Mouse (Mus musculus) heart, embryonic 13.5 days (tissue): ENCODE data around the gene Gm32742. TPM values are rescaled to one million over a fixed set of nuclear protein-coding genes. Genes with fewer than 3 reads are reported as not detected.
A peak's percentile ranks its signal among the peaks of the same experiment; 100 is the strongest.

ENCODE experiments used
- ATAC-seq: fragments of 200-750 bp; cut with Nextera tagmentation; 2 replicates; pipeline ENCODE4 v1.8.0; 2017; ENCODE audit warnings: moderate TSS enrichment; ENCODE audit not compliant: insufficient number of reproducible peaks, low FRiP score, low TSS enrichment; ENCODE audit errors: extremely low read depth
- H3K27ac ChIP-seq: fragments of 300-500 bp; sonication (generic); replicated peaks from 2 replicates; pipeline ENCODE4 v1.5.1; 2015; ENCODE audit warnings: moderate library complexity, mild to moderate bottlenecking, inconsistent platforms
- H3K27me3 ChIP-seq: fragments of 300-500 bp; sonication (generic); replicated peaks from 2 replicates; pipeline ENCODE4 v1.6.1; 2015; ENCODE audit warnings: mild to moderate bottlenecking, inconsistent platforms
- H3K36me3 ChIP-seq: fragments of 300-500 bp; sonication (generic); 2 replicates; pipeline ENCODE4 v1.6.1; 2015; ENCODE audit warnings: mild to moderate bottlenecking, inconsistent platforms
- H3K4me1 ChIP-seq: fragments of 300-500 bp; sonication (generic); 2 replicates; pipeline ENCODE4 v1.6.1; 2015; ENCODE audit warnings: inconsistent platforms
- H3K4me2 ChIP-seq: fragments of 300-500 bp; sonication (generic); 2 replicates; pipeline ENCODE4 v1.6.1; 2015; ENCODE audit warnings: inconsistent platforms, mild to moderate bottlenecking, moderate library complexity
- H3K4me3 ChIP-seq: fragments of 300-500 bp; sonication (generic); 2 replicates; pipeline ENCODE4 v1.5.1; 2015; ENCODE audit warnings: moderate library complexity, mild to moderate bottlenecking, inconsistent platforms
- H3K9ac ChIP-seq: fragments of 300-500 bp; sonication (generic); 2 replicates; pipeline ENCODE4 v1.6.1; 2015; ENCODE audit warnings: inconsistent platforms, mild to moderate bottlenecking, moderate library complexity
- H3K9me3 ChIP-seq: fragments of 300-500 bp; sonication (generic); 2 replicates; pipeline ENCODE4 v1.6.1; 2016; ENCODE audit warnings: inconsistent platforms
- WGBS: fragments of 180-500 bp; shearing (Covaris S2); methylation state at CpG from one replicate; pipeline ENCODE4 v1.1.7; 2015; ENCODE audit warnings: mixed read lengths; 5-methylcytosine and 5-hydroxymethylcytosine counted together
- polyA plus RNA-seq: library from polyadenylated mRNA; unstranded; fragments of >200 nt; fragmentation: Nextera tagmentation; extraction: Ambion mirVana; gene quantifications from 2 replicates; pipeline ENCODE4 v1.2.1, GENCODE M21; 2015

Gm32742 gene
- polyA plus RNA-seq, 1 experiment from 2014 or later = 0.01 TPM

- Histone ChIP-seq H3K27ac (no peak overlapping the region), H3K4me2 (no peak overlapping the region), H3K9ac (no peak overlapping the region), H3K4me1 (no peaks in the 10 kb centered on the region), H3K27me3 (no peaks in the 10 kb centered on the region), H3K36me3 (no peaks in the 10 kb centered on the region), H3K4me3 (no peak overlapping the region), H3K9me3 (no peaks in the 10 kb centered on the region)
- ATAC-seq = no peak
- WGBS = 78% methylated on average over 1 of the region's 1 CpGs
These were observed 13.0 kb upstream of the Gm32742 start for GRCm38 (mm10) chr9:51178297-51178696.

GRCm38 (mm10) chr9:51175722-51176121 lies 10.4 kb upstream of the Gm32742 start:
- Histone ChIP-seq H3K27ac (no peak overlapping the region), H3K4me3 (no peak overlapping the region), H3K9me3 (no peaks in the 10 kb centered on the region), H3K27me3 (no peaks in the 10 kb centered on the region), H3K4me1 (no peaks in the 10 kb centered on the region), H3K36me3 (no peaks in the 10 kb centered on the region), H3K9ac (no peak overlapping the region), H3K4me2 (no peak overlapping the region)
- WGBS = 76% methylated on average over 1 of the region's 1 CpGs
- no peak; the same call in 1 of the 2 replicates for ATAC-seq

- Histone ChIP-seq H3K9me3 (no peaks in the 10 kb centered on the region), H3K27ac (no peak overlapping the region), H3K4me2 (no peak overlapping the region), H3K27me3 (no peaks in the 10 kb centered on the region), H3K36me3 (no peaks in the 10 kb centered on the region), H3K4me1 (no peaks in the 10 kb centered on the region), H3K9ac (no peak overlapping the region), H3K4me3 (no peak overlapping the region)
- no peak for ATAC-seq
- 43% methylated on average over 8 of the region's 8 CpGs for whole genome bisulfite sequencing
These were observed 9.7 kb upstream of the Gm32742 start for GRCm38 (mm10) chr9:51174890-51175464.

- Histone ChIP-seq H3K36me3 (no peaks in the 10 kb centered on the region), H3K9me3 (no peaks in the 10 kb centered on the region), H3K27ac (no peak overlapping the region), H3K4me3 (no peak overlapping the region), H3K4me1 (no peaks in the 10 kb centered on the region), H3K4me2 (no peak overlapping the region), H3K9ac (no peak overlapping the region), H3K27me3 (no peaks in the 10 kb centered on the region)
- no peak; the same call in 1 of the 2 replicates for ATAC-seq
- WGBS = 60% methylated on average over 6 of the region's 6 CpGs
These were observed 5.0 kb upstream of the Gm32742 start for GRCm38 (mm10) chr9:51170298-51170697.

- no peak overlapping the region for H3K9ac ChIP-seq
- no peaks in the 10 kb centered on the region for H3K4me1 ChIP-seq
- no peak overlapping the region for H3K27ac ChIP-seq
- no peak overlapping the region for H3K4me2 ChIP-seq
- no peaks in the 10 kb centered on the region for H3K27me3 ChIP-seq
- no peaks in the 10 kb centered on the region for H3K36me3 ChIP-seq
- H3K9me3 ChIP-seq = no peaks in the 10 kb centered on the region
- WGBS = 81% methylated on average over 7 of the region's 7 CpGs
- H3K4me3 ChIP-seq = no peak overlapping the region
- no peak for ATAC-seq
These were observed 3.8 kb upstream of the Gm32742 start for GRCm38 (mm10) chr9:51169133-51169532.

GRCm38 (mm10) chr9:51168698-51169097 lies 3.4 kb upstream of the Gm32742 start:
- Histone ChIP-seq H3K9me3 (no peaks in the 10 kb centered on the region), H3K9ac (no peak overlapping the region), H3K27me3 (no peaks in the 10 kb centered on the region), H3K4me3 (no peak overlapping the region), H3K4me2 (no peak overlapping the region), H3K27ac (no peak overlapping the region), H3K4me1 (no peaks in the 10 kb centered on the region), H3K36me3 (no peaks in the 10 kb centered on the region)
- no peak for ATAC-seq
- WGBS = 56% methylated on average over 5 of the region's 5 CpGs

- no peaks in the 10 kb centered on the region for H3K9me3 ChIP-seq
- H3K4me3 ChIP-seq = no peak overlapping the region
- no peak overlapping the region for H3K27ac ChIP-seq
- no peaks in the 10 kb centered on the region for H3K36me3 ChIP-seq
- no peak overlapping the region for H3K4me2 ChIP-seq
- no peak for ATAC-seq
- no peaks in the 10 kb centered on the region for H3K4me1 ChIP-seq
- no peak overlapping the region for H3K9ac ChIP-seq
- H3K27me3 ChIP-seq = no peaks in the 10 kb centered on the region
- 63% methylated on average over 11 of the region's 11 CpGs for WGBS
These were observed 2.6 kb upstream of the Gm32742 start for GRCm38 (mm10) chr9:51167954-51168353.

- H3K36me3 ChIP-seq = no peaks in the 10 kb centered on the region
- H3K4me2 ChIP-seq = no peak overlapping the region
- WGBS = 60% methylated on average over 5 of the region's 5 CpGs
- ATAC-seq = no peak
- H3K9ac ChIP-seq = no peak overlapping the region
- H3K4me1 ChIP-seq = no peaks in the 10 kb centered on the region
- H3K9me3 ChIP-seq = no peaks in the 10 kb centered on the region
- peaks cover 23% of the 10 kb centered on the region for H3K27me3 ChIP-seq
- H3K4me3 ChIP-seq = no peak overlapping the region
- H3K27ac ChIP-seq = no peak overlapping the region
These were observed 1.3 kb downstream of the Gm32742 start for GRCm38 (mm10) chr9:51163989-51164388.

GRCm38 (mm10) chr9:51161771-51162388 lies 3.4 kb downstream of the Gm32742 start:
- no peaks in the 10 kb centered on the region for H3K9me3 ChIP-seq
- H3K9ac ChIP-seq = no peak overlapping the region
- no peak overlapping the region for H3K4me2 ChIP-seq
- H3K27me3 ChIP-seq = peaks cover 33% of the 10 kb centered on the region
- H3K36me3 ChIP-seq = no peaks in the 10 kb centered on the region
- H3K27ac ChIP-seq = no peak overlapping the region
- WGBS = 26% methylated on average over 4 of the region's 4 CpGs
- H3K4me3 ChIP-seq = no peak overlapping the region
- no peaks in the 10 kb centered on the region for H3K4me1 ChIP-seq
- ATAC-seq = no peak

GRCm38 (mm10) chr9:51152079-51152752 lies 13.1 kb downstream of the Gm32742 start:
- Histone ChIP-seq H3K27me3 (peaks cover 28% of the 10 kb centered on the region), H3K4me2 (peak overlapping the region; percentile 39), H3K9ac (peak overlapping the region; percentile 34; the same call in 1 of the 2 replicates), H3K27ac (no peak overlapping the region), H3K4me1 (no peaks in the 10 kb centered on the region), H3K4me3 (no peak overlapping the region), H3K36me3 (no peaks in the 10 kb centered on the region), H3K9me3 (no peaks in the 10 kb centered on the region)
- 17% methylated on average over 12 of the region's 13 CpGs for WGBS
- ATAC-seq = no peak

- H3K4me1 ChIP-seq = peaks cover 9% of the 10 kb centered on the region
- no peak overlapping the region for H3K4me2 ChIP-seq
- H3K36me3 ChIP-seq = no peaks in the 10 kb centered on the region
- H3K27me3 ChIP-seq = peaks cover 25% of the 10 kb centered on the region
- H3K27ac ChIP-seq = no peak overlapping the region
- no peak for ATAC-seq
- H3K4me3 ChIP-seq = no peak overlapping the region
- H3K9ac ChIP-seq = no peak overlapping the region
- no peaks in the 10 kb centered on the region for H3K9me3 ChIP-seq
- WGBS = 68% methylated on average over 5 of the region's 5 CpGs
These were observed 18.0 kb downstream of the Gm32742 start for GRCm38 (mm10) chr9:51147294-51147693.

- peaks cover 20% of the 10 kb centered on the region for H3K27me3 ChIP-seq
- peaks cover 9% of the 10 kb centered on the region for H3K4me1 ChIP-seq
- no peak overlapping the region for H3K27ac ChIP-seq
- H3K4me2 ChIP-seq = no peak overlapping the region
- ATAC-seq = no peak
- H3K9ac ChIP-seq = no peak overlapping the region
- no peak overlapping the region for H3K4me3 ChIP-seq
- 58% methylated on average over 4 of the region's 4 CpGs for WGBS
- no peaks in the 10 kb centered on the region for H3K9me3 ChIP-seq
- no peaks in the 10 kb centered on the region for H3K36me3 ChIP-seq
These were observed 18.8 kb downstream of the Gm32742 start for GRCm38 (mm10) chr9:51146496-51146895.
